Mouse (Mus musculus) liver, postnatal 0 days (tissue): ENCODE results near the gene Mga.

Experiments used
- CTCF ChIP-seq: sonication (generic); IDR thresholded peaks from 2 replicates; pipeline ENCODE4 v1.5.1; 2016; ENCODE audit warnings: antibody characterized with exemption, low read depth
- EP300 ChIP-seq: IDR thresholded peaks from 2 replicates; pipeline ENCODE4 v1.6.1; 2016; ENCODE audit warnings: antibody characterized with exemption, low read depth, mild to moderate bottlenecking

GRCm38 (mm10) chr2:119995391-119996281, 98.6 kb downstream of the Mga start:
- TF ChIP-seq CTCF, result no peak
- no peak for TF ChIP-seq EP300
